Mouse (Mus musculus): ENCODE data around the gene Gucd1. TPM values are rescaled to one million over a fixed set of nuclear protein-coding genes. Genes with fewer than 3 reads are reported as not detected.

Gucd1 gene
- total and polyA plus RNA-seq, 2 experiments from 2014 or later: 16.0 to 44.9 TPM

GRCm38 (mm10) chr10:75446501-75447083 lies 71.2 kb downstream of the Gucd1 start:
- H3K4me1 ChIP-seq (ENCODE audit: insufficient read depth): no peaks in the 10 kb centered on the region; the same call in 1 of the 2 replicates
- H3K4me3 ChIP-seq (ENCODE audit: low read depth, low read length): no peak overlapping the region
- no peak for DNase-seq
- no peak overlapping the region for H3K9ac ChIP-seq
- no peak for ATAC-seq
- WGBS: 70% methylated on average over 13 of the region's 13 CpGs
- H3K36me3 ChIP-seq (ENCODE audit: insufficient read depth): no peaks in the 10 kb centered on the region
- H3K4me2 ChIP-seq (ENCODE audit: low read depth): no peak overlapping the region
- H3K27ac ChIP-seq (ENCODE audit: low read depth, low read length): no peak overlapping the region
- H3K9me3 ChIP-seq (ENCODE audit: low read length): no peaks in the 10 kb centered on the region
- no peaks in the 10 kb centered on the region for H3K27me3 ChIP-seq (ENCODE audit: insufficient read depth, low read length)
- no peak for TF ChIP-seq CTCF (IDR thresholded peaks at IDR 0.05; ENCODE audit: low read depth)

DNA sequence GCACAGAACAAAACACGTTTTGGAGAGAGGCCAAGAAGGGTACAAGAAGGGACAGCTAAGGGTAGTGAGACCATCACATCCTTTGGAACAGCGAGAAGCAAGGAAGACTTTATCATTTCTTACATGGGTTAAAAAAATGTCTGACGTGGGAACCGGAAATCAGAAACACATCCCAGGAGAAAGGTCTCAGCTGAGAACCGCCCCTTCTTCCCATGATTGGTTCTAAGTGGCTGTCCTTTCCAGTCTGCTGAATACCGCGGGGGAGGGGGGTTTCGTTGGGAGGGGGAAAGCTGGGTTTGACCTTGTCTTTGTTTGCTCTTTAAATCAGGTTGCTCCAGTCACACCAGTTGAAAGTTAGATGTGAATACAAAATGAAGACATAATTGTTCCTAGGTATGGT lies 72.7 kb downstream of the Gucd1 start:
- ATAC-seq (no peak), DNase-seq (no peak)
- H3K9ac ChIP-seq: no peak overlapping the region
- H3K27ac ChIP-seq (ENCODE audit: low read depth, low read length): no peak overlapping the region
- H3K9me3 ChIP-seq (ENCODE audit: low read length): no peaks in the 10 kb centered on the region
- no peak for TF ChIP-seq CTCF (IDR thresholded peaks at IDR 0.05; ENCODE audit: low read depth)
- no peaks in the 10 kb centered on the region for H3K36me3 ChIP-seq (ENCODE audit: insufficient read depth)
- no peak overlapping the region for H3K4me2 ChIP-seq (ENCODE audit: low read depth)
- no peak overlapping the region for H3K4me3 ChIP-seq (ENCODE audit: low read depth, low read length)
- no peaks in the 10 kb centered on the region for H3K27me3 ChIP-seq (ENCODE audit: insufficient read depth, low read length)
- no peaks in the 10 kb centered on the region; the same call in 1 of the 2 replicates for H3K4me1 ChIP-seq (ENCODE audit: insufficient read depth)
- WGBS: 65% methylated on average over 8 of the region's 8 CpGs

DNA sequence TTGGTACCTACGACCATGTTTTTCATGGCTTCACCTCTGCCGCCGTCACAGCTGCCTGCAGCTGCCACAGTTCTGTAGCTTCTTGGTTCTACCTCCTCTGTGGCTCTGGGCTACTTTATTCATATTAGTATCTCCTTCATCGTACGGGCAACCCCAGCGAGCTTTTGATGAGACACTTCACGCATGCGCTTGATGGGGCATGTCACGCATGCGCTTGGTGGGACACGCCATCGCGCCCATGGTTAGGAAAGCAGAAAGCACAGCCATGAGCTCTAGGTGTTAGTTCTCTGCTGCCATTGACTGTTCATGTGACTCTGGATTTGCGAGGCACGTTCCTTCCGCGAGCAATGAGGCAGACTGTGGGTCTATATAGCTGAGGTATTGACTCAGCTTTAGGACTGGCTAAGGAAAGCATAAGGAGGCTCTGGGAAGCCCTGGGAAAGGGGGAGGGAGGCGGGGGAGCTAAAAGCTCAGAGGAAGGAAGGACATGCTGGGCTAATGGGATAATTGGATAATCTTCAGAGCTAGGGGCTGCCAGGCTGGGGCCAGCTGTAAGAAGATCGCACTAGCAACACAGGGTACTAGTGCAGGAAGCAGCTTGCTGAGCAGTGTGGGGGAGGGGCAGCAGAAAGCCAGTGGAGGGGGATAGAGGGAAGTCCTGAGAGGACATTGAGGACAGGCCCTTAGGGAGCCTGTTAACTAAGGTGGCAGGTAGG lies 73.5 kb downstream of the Gucd1 start:
- DNase-seq: peak; percentile 22
- H3K4me3 ChIP-seq (ENCODE audit: low read depth, low read length): no peak overlapping the region
- no peak overlapping the region for H3K9ac ChIP-seq
- peak; percentile 80 for ATAC-seq
- H3K4me1 ChIP-seq (ENCODE audit: insufficient read depth): no peaks in the 10 kb centered on the region; the same call in none of the 2 replicates
- no peaks in the 10 kb centered on the region for H3K36me3 ChIP-seq (ENCODE audit: insufficient read depth)
- WGBS: 72% methylated on average over 19 of the region's 19 CpGs
- peak overlapping the region; percentile 36; the same call in 1 of the 2 replicates for H3K27ac ChIP-seq (ENCODE audit: low read depth, low read length)
- H3K27me3 ChIP-seq (ENCODE audit: insufficient read depth, low read length): no peaks in the 10 kb centered on the region
- no peak for TF ChIP-seq CTCF (IDR thresholded peaks at IDR 0.05; ENCODE audit: low read depth)
- H3K4me2 ChIP-seq (ENCODE audit: low read depth): no peak overlapping the region
- H3K9me3 ChIP-seq (ENCODE audit: low read length): no peaks in the 10 kb centered on the region

GRCm38 (mm10) chr10:75443017-75443416 lies 74.8 kb downstream of the Gucd1 start:
- H3K4me1 ChIP-seq (ENCODE audit: insufficient read depth): peaks cover 1% of the 10 kb centered on the region
- H3K27ac ChIP-seq (ENCODE audit: low read depth, low read length): no peak overlapping the region
- no peak overlapping the region for H3K4me2 ChIP-seq (ENCODE audit: low read depth)
- ATAC-seq (no peak), DNase-seq (no peak)
- no peaks in the 10 kb centered on the region for H3K27me3 ChIP-seq (ENCODE audit: insufficient read depth, low read length)
- H3K9ac ChIP-seq: no peak overlapping the region
- WGBS: 82% methylated on average over 4 of the region's 4 CpGs
- no peaks in the 10 kb centered on the region for H3K9me3 ChIP-seq (ENCODE audit: low read length)
- no peak overlapping the region for H3K4me3 ChIP-seq (ENCODE audit: low read depth, low read length)
- no peak for TF ChIP-seq CTCF (IDR thresholded peaks at IDR 0.05; ENCODE audit: low read depth)
- no peaks in the 10 kb centered on the region for H3K36me3 ChIP-seq (ENCODE audit: insufficient read depth)

- no peak overlapping the region for H3K4me3 ChIP-seq (ENCODE audit: low read depth, low read length)
- no peak overlapping the region for H3K27ac ChIP-seq (ENCODE audit: low read depth, low read length)
- 85% methylated on average over 4 of the region's 4 CpGs for WGBS
- no peak for TF ChIP-seq CTCF (IDR thresholded peaks at IDR 0.05; ENCODE audit: low read depth)
- ATAC-seq (no peak), DNase-seq (no peak)
- H3K4me1 ChIP-seq (ENCODE audit: insufficient read depth): peaks cover 6% of the 10 kb centered on the region
- H3K4me2 ChIP-seq (ENCODE audit: low read depth): no peak overlapping the region
- no peak overlapping the region for H3K9ac ChIP-seq
- no peaks in the 10 kb centered on the region for H3K27me3 ChIP-seq (ENCODE audit: insufficient read depth, low read length)
- H3K9me3 ChIP-seq (ENCODE audit: low read length): no peaks in the 10 kb centered on the region
- no peaks in the 10 kb centered on the region for H3K36me3 ChIP-seq (ENCODE audit: insufficient read depth)
Measured at GRCm38 (mm10) chr10:75441800-75442199, 76.0 kb downstream of the Gucd1 start.

GRCm38 (mm10) chr10:75440756-75441155 lies 77.0 kb downstream of the Gucd1 start:
- WGBS: 91% methylated on average over 3 of the region's 3 CpGs
- no peak overlapping the region for H3K27ac ChIP-seq (ENCODE audit: low read depth, low read length)
- no peaks in the 10 kb centered on the region for H3K27me3 ChIP-seq (ENCODE audit: insufficient read depth, low read length)
- no peak for TF ChIP-seq CTCF (IDR thresholded peaks at IDR 0.05; ENCODE audit: low read depth)
- peaks cover 6% of the 10 kb centered on the region for H3K4me1 ChIP-seq (ENCODE audit: insufficient read depth)
- ATAC-seq (no peak), DNase-seq (no peak)
- no peak overlapping the region for H3K9ac ChIP-seq
- no peaks in the 10 kb centered on the region for H3K9me3 ChIP-seq (ENCODE audit: low read length)
- no peak overlapping the region for H3K4me2 ChIP-seq (ENCODE audit: low read depth)
- no peaks in the 10 kb centered on the region for H3K36me3 ChIP-seq (ENCODE audit: insufficient read depth)
- H3K4me3 ChIP-seq (ENCODE audit: low read depth, low read length): no peak overlapping the region

DNA sequence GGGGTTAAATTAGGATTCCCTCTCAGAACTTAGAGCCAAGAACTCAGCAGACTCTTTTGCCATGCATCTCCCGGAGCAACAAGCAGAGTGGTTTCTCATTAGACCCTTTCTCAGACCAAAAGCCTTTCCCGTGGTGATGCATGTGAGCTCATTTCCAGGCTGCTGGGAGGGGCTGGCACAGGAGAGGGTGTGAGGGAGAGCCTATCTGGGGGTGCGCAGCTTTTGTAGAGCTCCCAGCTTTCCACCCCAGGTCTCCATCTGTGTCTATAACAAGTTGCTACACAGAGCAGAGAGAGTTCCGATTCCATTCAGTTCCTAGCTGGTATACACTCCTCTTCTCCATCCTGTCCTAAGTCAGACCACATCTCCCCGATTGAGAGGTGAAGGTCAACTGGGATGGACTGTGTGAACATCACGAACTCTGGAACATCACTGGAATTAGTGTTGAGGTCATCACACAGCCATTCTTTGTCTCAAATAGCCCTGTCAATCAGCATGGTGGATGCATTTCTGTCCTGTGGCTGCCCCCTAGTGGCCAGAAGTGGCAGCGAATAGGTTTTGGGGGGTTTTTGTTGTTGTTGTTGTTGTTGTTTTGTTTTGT lies 78.5 kb downstream of the Gucd1 start:
- no peak overlapping the region for H3K4me3 ChIP-seq (ENCODE audit: low read depth, low read length)
- H3K36me3 ChIP-seq (ENCODE audit: insufficient read depth): no peaks in the 10 kb centered on the region
- H3K27ac ChIP-seq (ENCODE audit: low read depth, low read length): peak overlapping the region; percentile 62
- ATAC-seq (peak; percentile 83), DNase-seq (peak; percentile 73)
- no peaks in the 10 kb centered on the region for H3K9me3 ChIP-seq (ENCODE audit: low read length)
- H3K27me3 ChIP-seq (ENCODE audit: insufficient read depth, low read length): no peaks in the 10 kb centered on the region
- TF ChIP-seq CTCF (IDR thresholded peaks at IDR 0.05; ENCODE audit: low read depth): peak; percentile 92
- H3K9ac ChIP-seq: no peak overlapping the region
- WGBS: 22% methylated on average over 7 of the region's 7 CpGs
- H3K4me2 ChIP-seq (ENCODE audit: low read depth): no peak overlapping the region
- H3K4me1 ChIP-seq (ENCODE audit: insufficient read depth): peaks cover 6% of the 10 kb centered on the region
